Mouse (Mus musculus) T-helper 2 cell (primary cell): Measurements from ENCODE around the gene Exoc6.

Source experiments
- in situ Hi-C: fragments of 300-600 bp; cut with MboI, MseI; formaldehyde crosslinking; loops from one replicate; pipeline ENCODE4 v1.15.1; 2025; ENCODE audit warnings: high pct_unique_total_duplicates

Exoc6 gene

DNA sequence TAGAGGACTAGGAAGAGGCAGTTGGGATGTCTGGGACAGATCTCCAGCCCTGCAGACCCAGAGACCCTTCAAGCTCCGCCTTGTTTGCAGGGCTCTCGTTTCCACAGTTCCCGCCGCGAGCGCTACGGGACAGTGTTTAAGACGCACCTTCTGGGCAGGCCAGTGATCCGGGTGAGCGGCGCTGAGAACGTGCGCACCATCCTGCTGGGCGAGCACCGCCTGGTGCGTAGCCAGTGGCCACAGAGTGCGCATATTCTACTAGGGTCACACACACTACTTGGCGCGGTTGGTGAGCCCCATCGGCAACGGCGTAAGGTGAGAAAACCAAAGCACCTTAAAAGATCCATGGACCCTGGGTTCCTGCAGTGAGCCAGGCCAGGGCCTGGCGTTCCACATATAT is 136.1 kb downstream of the Exoc6 start:
- in situ Hi-C loops = no loop called here

- in situ Hi-C loops = no loop called here
Observed at GRCm38 (mm10) chr19:37686941-37687850, 137.0 kb downstream of the Exoc6 start.

- in situ Hi-C loops = no loop called here
Observed at GRCm38 (mm10) chr19:37689478-37689877, 139.3 kb downstream of the Exoc6 start.

DNA sequence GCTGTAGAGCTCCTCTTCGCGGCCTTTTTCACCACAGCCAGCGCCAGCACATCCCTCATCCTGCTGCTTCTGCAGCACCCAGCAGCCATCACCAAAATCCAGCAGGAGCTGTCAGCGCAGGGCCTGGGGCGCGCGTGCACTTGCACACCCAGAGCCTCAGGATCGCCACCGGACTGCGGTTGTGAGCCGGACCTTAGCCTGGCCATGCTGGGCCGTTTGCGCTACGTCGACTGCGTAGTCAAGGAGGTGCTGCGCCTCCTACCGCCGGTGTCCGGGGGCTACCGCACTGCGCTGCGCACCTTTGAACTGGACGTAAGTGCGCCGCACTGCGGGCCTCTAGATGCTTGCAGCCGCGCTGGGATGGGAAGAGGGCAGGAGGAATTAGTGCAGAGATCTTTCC is 140.5 kb downstream of the Exoc6 start:
- in situ Hi-C loops = no loop called here

GRCm38 (mm10) chr19:37692879-37693278 is 142.7 kb downstream of the Exoc6 start:
- in situ Hi-C loops = no loop called here

DNA sequence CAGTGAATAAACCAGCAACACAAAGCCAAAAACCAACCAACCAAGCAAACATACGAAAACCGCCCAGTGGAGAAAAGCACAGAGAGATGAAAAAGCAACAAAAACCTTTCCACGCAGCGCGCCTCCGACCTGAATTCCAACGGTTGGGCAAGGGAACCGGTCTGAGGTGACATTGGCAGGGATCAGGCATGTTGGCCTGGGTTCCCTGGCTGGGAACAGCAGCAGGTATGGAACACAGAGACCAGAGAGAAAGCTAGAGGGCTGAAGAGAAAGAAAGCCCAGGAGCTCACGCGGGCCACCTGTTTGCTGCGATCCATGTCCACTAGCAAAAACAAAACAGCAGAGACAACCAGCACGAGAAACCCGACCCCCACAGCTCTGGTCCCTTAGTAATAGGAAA is 144.9 kb downstream of the Exoc6 start:
- in situ Hi-C loops = no loop called here

- in situ Hi-C loops = no loop called here
Observed at GRCm38 (mm10) chr19:37695762-37696602, 145.8 kb downstream of the Exoc6 start.

DNA sequence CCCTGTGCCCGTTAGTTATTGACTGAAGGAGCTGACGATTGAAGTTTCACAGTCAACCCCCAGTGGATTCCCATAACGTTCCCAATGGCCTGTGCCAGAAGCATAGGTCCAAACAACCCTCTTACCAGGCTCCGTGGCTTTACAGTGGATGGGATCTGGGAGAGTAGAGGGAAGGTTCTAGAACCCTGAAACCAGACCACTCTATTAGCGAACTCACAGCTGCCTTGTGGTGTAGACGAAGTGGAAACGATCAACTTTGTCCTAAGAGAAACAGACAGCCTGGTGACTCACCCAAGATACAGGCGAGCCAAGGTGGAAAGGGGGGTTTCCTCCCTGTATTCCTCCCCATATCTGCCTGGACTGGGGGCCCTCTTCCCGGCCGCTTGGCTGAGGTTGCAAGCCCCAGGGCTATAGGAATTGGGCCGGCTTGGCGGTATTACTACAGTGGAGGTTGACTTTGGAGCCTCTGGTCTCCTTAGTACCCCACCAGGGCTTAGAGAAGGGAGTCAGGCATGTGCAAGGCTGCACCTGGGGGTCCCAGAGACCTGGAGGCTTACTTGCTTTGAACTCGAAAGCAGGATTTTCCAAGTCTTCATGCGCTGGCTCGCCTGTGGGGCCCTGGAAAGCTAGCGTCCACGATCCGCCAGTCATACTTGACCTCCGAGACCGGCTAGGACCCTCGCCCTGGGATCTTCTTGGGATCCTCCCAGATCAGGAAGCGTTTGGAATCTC is 146.6 kb downstream of the Exoc6 start:
- in situ Hi-C loops = no loop called here

DNA sequence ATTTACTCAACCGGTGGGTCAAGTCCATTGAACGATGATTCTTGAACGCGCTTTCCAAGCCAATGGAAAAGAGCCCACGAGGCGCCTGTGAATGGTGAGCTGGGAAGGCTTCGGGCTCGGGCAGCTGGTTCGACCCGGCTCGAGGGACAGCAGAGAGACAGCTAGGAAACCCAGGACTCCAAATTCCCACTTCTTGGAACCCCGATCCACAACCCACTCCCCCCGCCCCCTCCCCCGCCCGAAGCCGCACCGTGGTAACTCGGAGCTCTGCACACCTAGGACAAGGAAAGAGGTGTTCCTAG is 147.1 kb downstream of the Exoc6 start:
- in situ Hi-C loops = no loop called here

- in situ Hi-C loops = no loop called here
Observed at GRCm38 (mm10) chr19:37697651-37698272, 147.5 kb downstream of the Exoc6 start, which contains the start of gene Cyp26a1. Gene Cyp26a1 (plus strand): TSS chr19:37697798.

- in situ Hi-C loops = no loop called here
Observed at GRCm38 (mm10) chr19:37698273-37699160, 148.3 kb downstream of the Exoc6 start.

DNA sequence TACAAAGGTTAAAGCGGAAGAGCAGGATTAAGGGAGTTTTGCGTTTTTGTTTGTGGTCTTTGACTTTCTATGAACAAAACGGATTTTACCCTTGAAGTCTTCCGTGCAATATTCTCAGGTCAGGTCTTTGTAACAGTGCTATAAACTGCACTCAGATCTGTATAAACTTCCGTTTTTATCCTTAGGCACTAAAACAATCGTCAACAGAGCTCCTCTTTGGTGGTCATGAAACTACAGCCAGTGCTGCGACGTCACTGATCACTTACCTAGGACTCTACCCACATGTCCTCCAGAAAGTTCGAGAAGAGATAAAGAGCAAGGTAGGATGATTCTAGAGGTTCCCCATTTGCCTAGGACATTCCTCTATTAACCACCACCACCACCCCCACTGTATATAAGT is 149.5 kb downstream of the Exoc6 start:
- in situ Hi-C loops = loop anchor here (5.0 kb wide), 1 partner anchor 188 kb away; no protein-coding TSS in a partner anchor

DNA sequence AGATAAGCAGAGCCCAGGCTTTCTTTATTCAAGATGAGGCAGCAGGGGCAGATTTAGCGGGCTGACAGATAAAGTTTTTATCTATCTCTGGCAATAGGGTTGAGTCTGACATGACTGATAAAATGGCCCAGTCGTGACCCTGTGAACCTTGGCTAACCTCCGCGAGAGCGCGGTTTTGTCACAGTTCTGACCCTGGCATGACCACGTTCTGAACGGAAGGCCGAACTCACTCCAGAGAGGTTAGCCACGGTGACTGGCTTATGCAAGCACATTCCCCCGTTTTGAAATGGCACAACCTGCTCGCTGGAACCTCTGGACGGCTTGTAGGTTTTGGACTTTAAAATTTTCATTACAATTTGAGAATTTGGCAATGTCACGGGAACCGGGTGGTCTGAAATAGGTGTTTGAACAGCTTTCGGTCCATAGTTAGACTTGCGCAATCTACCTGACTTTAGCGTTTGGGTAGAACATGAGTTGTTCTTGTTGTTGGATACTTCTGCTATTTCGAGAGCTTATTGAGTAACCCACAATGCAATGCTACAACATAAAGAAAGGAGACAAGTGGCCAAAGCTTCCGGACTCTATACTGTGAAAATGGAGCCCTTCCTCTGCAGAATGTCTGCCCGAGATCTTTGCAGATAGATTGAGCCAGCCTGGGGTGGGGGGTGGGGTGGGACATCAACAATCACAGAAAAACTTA is 152.3 kb downstream of the Exoc6 start:
- in situ Hi-C loops = loop anchor here (5.0 kb wide), 1 partner anchor 185 kb away; no protein-coding TSS in a partner anchor

- in situ Hi-C loops = loop anchor here (5.0 kb wide), 1 partner anchor 183 kb away; no protein-coding TSS in a partner anchor
Observed at GRCm38 (mm10) chr19:37703902-37704509, 153.8 kb downstream of the Exoc6 start.

DNA sequence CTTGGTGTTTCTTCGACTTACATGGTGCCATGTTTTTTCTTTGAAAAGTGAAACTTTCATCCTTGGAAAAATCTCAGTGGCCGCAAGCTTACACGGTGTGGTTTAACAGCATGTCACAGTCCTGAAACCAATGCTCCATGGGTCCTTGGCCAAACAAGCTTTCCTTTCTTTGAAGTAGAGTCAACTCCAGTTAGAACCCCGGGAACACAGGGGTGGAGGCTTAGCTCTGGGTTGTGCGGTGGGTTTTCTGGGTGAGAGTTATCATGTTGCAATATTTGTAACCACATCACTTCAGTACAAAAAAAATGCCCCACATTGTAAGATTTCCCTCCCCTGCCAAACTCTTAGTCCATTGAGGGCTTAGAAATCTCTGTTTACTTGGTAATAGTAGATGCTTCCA is 155.5 kb downstream of the Exoc6 start:
- in situ Hi-C loops = no loop called here

DNA sequence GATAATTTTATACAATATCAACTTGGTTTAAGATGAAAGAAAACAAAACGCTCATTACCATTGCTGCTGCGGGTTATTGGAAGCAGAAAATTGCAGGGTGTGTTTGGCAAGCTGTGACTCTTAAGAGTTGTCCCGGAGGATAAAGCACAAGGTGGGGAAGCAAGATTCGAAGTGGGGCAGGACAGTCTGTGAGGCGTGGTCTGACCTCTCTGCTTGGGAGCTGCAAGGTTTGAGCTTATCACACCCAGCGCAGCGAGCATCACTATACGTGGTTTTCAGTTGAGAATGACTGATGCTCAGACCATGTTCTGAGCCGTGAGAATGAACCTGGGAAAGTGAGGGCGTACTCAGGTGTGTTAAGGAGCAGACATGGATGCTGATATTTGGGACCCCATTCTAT is 164.5 kb downstream of the Exoc6 start:
- in situ Hi-C loops = no loop called here

GRCm38 (mm10) chr19:37715980-37716379 is 165.8 kb downstream of the Exoc6 start:
- in situ Hi-C loops = no loop called here

- in situ Hi-C loops = no loop called here
Observed at GRCm38 (mm10) chr19:37716524-37717175, 166.4 kb downstream of the Exoc6 start.

GRCm38 (mm10) chr19:37719166-37719565 is 168.9 kb downstream of the Exoc6 start:
- in situ Hi-C loops = no loop called here
